Mouse (Mus musculus) limb, embryonic 14.5 days (tissue): ENCODE results near the gene Mcl1. TPM values are rescaled to one million over a fixed set of nuclear protein-coding genes. Genes with fewer than 3 reads are reported as not detected.

Experiments used
- ATAC-seq: fragments of 200-750 bp; cut with Nextera tagmentation; 2 replicates; pipeline ENCODE4 v1.8.0; 2017; ENCODE audit warnings: low read depth, moderate number of reproducible peaks, moderate TSS enrichment; ENCODE audit not compliant: low FRiP score
- DNase-seq: peaks from one replicate; pipeline ENCODE4 v3.0.0-alpha.2; 2015; ENCODE audit warnings: low spot score
- H3K27ac ChIP-seq: fragments of 300-500 bp; sonication (generic); replicated peaks from 2 replicates; pipeline ENCODE4 v1.5.1; 2014; ENCODE audit warnings: low read depth, mild to moderate bottlenecking, low read length, moderate library complexity, mixed read lengths
- H3K27me3 ChIP-seq: fragments of 300-500 bp; sonication (generic); 2 replicates; pipeline ENCODE4 v1.6.1; 2014; ENCODE audit warnings: low read length, mixed read lengths; ENCODE audit not compliant: control insufficient read depth, insufficient read depth
- H3K36me3 ChIP-seq: fragments of 300-500 bp; sonication (generic); 2 replicates; pipeline ENCODE4 v1.6.1; 2014; ENCODE audit warnings: mild to moderate bottlenecking, low read length, moderate library complexity, mixed read lengths; ENCODE audit not compliant: control insufficient read depth, insufficient read depth
- H3K4me1 ChIP-seq: fragments of 300-500 bp; sonication (generic); 2 replicates; pipeline ENCODE4 v1.6.1; 2014; ENCODE audit warnings: antibody characterized with exemption, low read length, mixed read lengths; ENCODE audit not compliant: control insufficient read depth, insufficient read depth
- H3K4me2 ChIP-seq: fragments of 300-500 bp; sonication (generic); replicated peaks from 2 replicates; pipeline ENCODE4 v1.6.1; 2014; ENCODE audit warnings: low read depth, mild to moderate bottlenecking, low read length, moderate library complexity; ENCODE audit not compliant: severe bottlenecking
- H3K4me3 ChIP-seq: fragments of 300-500 bp; sonication (generic); replicated peaks from 2 replicates; pipeline ENCODE4 v1.5.1; 2014; ENCODE audit warnings: low read length
- H3K9ac ChIP-seq: fragments of 300-500 bp; sonication (generic); 2 replicates; pipeline ENCODE4 v1.6.1; 2014; ENCODE audit warnings: mild to moderate bottlenecking, low read depth, low read length, moderate library complexity; ENCODE audit not compliant: severe bottlenecking
- H3K9me3 ChIP-seq: fragments of 300-500 bp; sonication (generic); 2 replicates; pipeline ENCODE4 v1.6.1; 2016; ENCODE audit warnings: low read length; ENCODE audit not compliant: control insufficient read depth
- POLR2A ChIP-seq: fragments of 200-500 bp; IDR thresholded peaks from 2 replicates; pipeline ENCODE4 v1.8.0; 2012; ENCODE audit warnings: inconsistent platforms, mild to moderate bottlenecking, moderate library complexity, borderline replicate concordance; ENCODE audit not compliant: insufficient read depth, insufficient read length; ENCODE audit errors: extremely low read depth
- WGBS: fragments of 180-500 bp; shearing (Covaris S2); extraction: QIAGEN DNeasy Blood & Tissue Kit; methylation state at CpG from one replicate; pipeline ENCODE4 v1.1.7; 2014; 5-methylcytosine and 5-hydroxymethylcytosine counted together
- polyA plus RNA-seq, 2 experiments: library from polyadenylated mRNA; depleted of rRNA in 1 of 2; stranded (reverse) in 1 of 2; unstranded in 1 of 2; fragments of >200 nt; fragmentation: Nextera tagmentation in 1 of 2; extraction: Ambion mirVana in 1 of 2; gene quantifications; 2 replicates each; pipeline versions ENCODE4 v1.2.1 to v1.2.3; 2012 to 2014

The Mcl1 gene
- polyA plus RNA-seq, 2 experiments, result 64.5 to 67.8 TPM

- no peaks in the 10 kb centered on the region for H3K27me3 ChIP-seq
- peaks cover 9% of the 10 kb centered on the region for H3K4me1 ChIP-seq
- peak overlapping the region; percentile 72 for H3K27ac ChIP-seq
- ATAC-seq, result peak; percentile 89
- WGBS, result 7% methylated on average over 24 of the region's 24 CpGs
- peak overlapping the region; percentile 55 for H3K9ac ChIP-seq
- no peak for TF ChIP-seq POLR2A
- no peaks in the 10 kb centered on the region for H3K9me3 ChIP-seq
- peak; percentile 73 for DNase-seq
- H3K4me3 ChIP-seq, result peak overlapping the region; percentile 33
- no peaks in the 10 kb centered on the region for H3K36me3 ChIP-seq
- peak overlapping the region; percentile 65 for H3K4me2 ChIP-seq
These were observed 43.4 kb downstream of the Mcl1 start for GRCm38 (mm10) chr3:95701877-95702540.

DNA sequence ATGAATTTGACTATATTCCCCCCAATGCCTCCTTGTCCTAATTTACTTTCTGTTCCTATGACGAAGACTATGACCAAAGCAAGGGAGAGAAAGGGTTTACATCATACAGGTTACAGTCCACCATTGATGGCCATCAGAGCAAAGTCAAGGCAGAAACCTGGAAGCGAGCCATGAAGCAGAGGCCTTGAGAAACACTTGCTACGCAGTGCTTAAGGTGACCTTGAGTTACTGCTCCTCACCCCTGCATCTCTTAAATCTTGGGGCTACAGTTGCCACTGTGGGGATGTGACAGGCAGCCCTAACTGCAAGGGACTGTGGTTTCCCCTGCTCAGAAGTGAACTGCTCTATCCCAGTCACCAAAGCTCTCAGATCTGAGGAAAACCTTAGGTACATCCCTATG, 44.7 kb downstream of the Mcl1 start:
- Histone ChIP-seq H3K27me3 (no peaks in the 10 kb centered on the region), H3K4me3 (no peak overlapping the region), H3K9me3 (no peaks in the 10 kb centered on the region), H3K4me2 (no peak overlapping the region), H3K9ac (no peak overlapping the region), H3K27ac (no peak overlapping the region), H3K36me3 (no peaks in the 10 kb centered on the region), H3K4me1 (peaks cover 9% of the 10 kb centered on the region)
- DNase-seq (no peak), ATAC-seq (no peak)
- TF ChIP-seq POLR2A, result no peak
- WGBS, result 93% methylated on average over 3 of the region's 3 CpGs

DNA sequence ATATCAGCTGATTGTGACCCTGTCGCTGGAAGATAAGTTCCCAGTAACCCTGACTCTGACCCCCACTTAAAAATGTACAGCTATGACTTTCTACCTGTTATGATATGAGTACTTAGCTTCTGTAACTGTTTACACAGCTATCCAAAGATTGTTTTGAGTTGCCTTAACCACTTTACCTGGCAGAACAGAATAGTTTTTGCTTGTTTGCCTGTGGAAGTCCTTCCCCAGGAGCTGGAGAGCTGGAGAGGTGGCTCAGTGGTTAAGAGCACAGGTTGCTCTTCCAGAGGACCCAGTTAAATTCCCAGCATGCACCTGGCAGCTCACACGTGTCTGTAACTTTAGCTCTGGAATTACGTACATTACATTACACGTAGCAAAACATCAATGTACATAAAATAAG, 46.0 kb downstream of the Mcl1 start:
- 83% methylated on average over 4 of the region's 4 CpGs for WGBS
- ATAC-seq (no peak), DNase-seq (no peak)
- Histone ChIP-seq H3K36me3 (no peaks in the 10 kb centered on the region), H3K27me3 (no peaks in the 10 kb centered on the region), H3K4me3 (no peak overlapping the region), H3K4me2 (no peak overlapping the region), H3K27ac (no peak overlapping the region), H3K9me3 (no peaks in the 10 kb centered on the region), H3K9ac (no peak overlapping the region), H3K4me1 (peaks cover 9% of the 10 kb centered on the region)
- TF ChIP-seq POLR2A, result no peak

- TF ChIP-seq POLR2A, result no peak
- WGBS, result 81% methylated on average over 4 of the region's 4 CpGs
- H3K27ac ChIP-seq, result no peak overlapping the region
- H3K4me3 ChIP-seq, result no peak overlapping the region
- peaks cover 7% of the 10 kb centered on the region for H3K4me1 ChIP-seq
- DNase-seq (no peak), ATAC-seq (no peak)
- H3K9ac ChIP-seq, result no peak overlapping the region
- no peaks in the 10 kb centered on the region for H3K9me3 ChIP-seq
- H3K4me2 ChIP-seq, result no peak overlapping the region
- H3K36me3 ChIP-seq, result no peaks in the 10 kb centered on the region
- no peaks in the 10 kb centered on the region for H3K27me3 ChIP-seq
These were observed 47.7 kb downstream of the Mcl1 start for GRCm38 (mm10) chr3:95706273-95706672.

DNA sequence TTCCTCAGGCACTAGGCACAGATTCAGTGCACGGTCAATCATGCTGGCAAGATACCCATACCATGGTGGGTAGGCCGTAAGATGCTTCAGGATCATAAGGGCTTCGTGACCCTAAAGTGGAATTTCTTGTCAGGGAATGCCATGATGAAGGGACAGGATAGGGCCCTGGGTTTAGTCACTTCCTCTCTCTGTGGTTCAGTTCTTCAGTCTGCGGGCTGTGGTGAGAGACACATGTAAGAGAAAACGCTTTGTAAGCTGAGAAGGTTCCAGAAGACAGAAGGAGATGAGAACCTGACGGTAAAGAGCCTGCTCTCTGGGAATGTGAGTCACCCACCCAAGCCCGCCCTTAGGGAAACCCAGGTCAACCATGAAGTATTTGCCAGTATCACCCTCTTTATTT, 48.9 kb downstream of the Mcl1 start:
- no peak for ATAC-seq
- Histone ChIP-seq H3K36me3 (no peaks in the 10 kb centered on the region), H3K4me2 (no peak overlapping the region), H3K4me1 (no peaks in the 10 kb centered on the region), H3K27me3 (no peaks in the 10 kb centered on the region), H3K9ac (no peak overlapping the region), H3K9me3 (no peaks in the 10 kb centered on the region), H3K4me3 (no peak overlapping the region), H3K27ac (no peak overlapping the region)
- no peak for TF ChIP-seq POLR2A
- no peak for DNase-seq
- 70% methylated on average over 7 of the region's 7 CpGs for WGBS
